Mouse (Mus musculus) cortical plate, adult 2 months (tissue): ENCODE measurements around the gene Gata2. TPM values are rescaled to one million over a fixed set of nuclear protein-coding genes. Genes with fewer than 3 reads are reported as not detected.

Source experiments
- H3K27ac ChIP-seq: fragments of 200-500 bp; 2 replicates; pipeline ENCODE4 v1.5.1; 2012; ENCODE audit warnings: low read length, control low read depth, inconsistent platforms; ENCODE audit not compliant: insufficient read depth
- H3K4me1 ChIP-seq: fragments of 200-500 bp; 2 replicates; pipeline ENCODE4 v1.6.1; 2011; ENCODE audit warnings: low read length; ENCODE audit not compliant: control insufficient read depth, insufficient read depth
- H3K4me3 ChIP-seq: fragments of 200-500 bp; 2 replicates; pipeline ENCODE4 v1.5.1; 2011; ENCODE audit warnings: mild to moderate bottlenecking, low read length, control low read depth; ENCODE audit not compliant: insufficient read depth
- CTCF ChIP-seq: fragments of 200-500 bp; IDR thresholded peaks from 2 replicates; pipeline ENCODE4 v1.5.1; 2011; ENCODE audit warnings: mild to moderate bottlenecking, control low read depth, low read length; ENCODE audit not compliant: insufficient read depth; ENCODE audit errors: extremely low read depth
- POLR2A ChIP-seq: fragments of 200-500 bp; IDR thresholded peaks from 2 replicates; pipeline ENCODE4 v1.6.1; 2011; ENCODE audit warnings: mild to moderate bottlenecking, low read length, control low read depth; ENCODE audit not compliant: insufficient read depth; ENCODE audit errors: extremely low read depth
- polyA plus RNA-seq: library from polyadenylated mRNA; depleted of rRNA; stranded (reverse); fragments of >200 nt; gene quantifications from 2 replicates; pipeline ENCODE4 v1.2.3, GENCODE M21; 2012

The Gata2 gene
- polyA plus RNA-seq, 1 experiment: 5.8 TPM

- Histone ChIP-seq H3K4me3 (no peak overlapping the region), H3K4me1 (no peaks in the 10 kb centered on the region), H3K27ac (no peak overlapping the region)
- TF ChIP-seq POLR2A: no peak
- TF ChIP-seq CTCF: no peak
These were observed 19.5 kb upstream of the Gata2 start for GRCm38 (mm10) chr6:88174191-88174590.

GRCm38 (mm10) chr6:88174676-88175075 lies 19.0 kb upstream of the Gata2 start:
- H3K4me1 ChIP-seq: no peaks in the 10 kb centered on the region
- TF ChIP-seq POLR2A (no peak), CTCF (no peak)
- H3K27ac ChIP-seq: no peak overlapping the region

GRCm38 (mm10) chr6:88184671-88185070 lies 9.0 kb upstream of the Gata2 start:
- TF ChIP-seq POLR2A (no peak), CTCF (no peak)
- Histone ChIP-seq H3K27ac (no peak overlapping the region), H3K4me3 (no peak overlapping the region), H3K4me1 (no peaks in the 10 kb centered on the region)

More at GRCm38 (mm10) chr6:88174676-88175075, 19.0 kb upstream of the Gata2 start:
- no peak overlapping the region for H3K4me3 ChIP-seq

GRCm38 (mm10) chr6:88188148-88188547 lies 5.5 kb upstream of the Gata2 start:
- Histone ChIP-seq H3K27ac (no peak overlapping the region), H3K4me1 (no peaks in the 10 kb centered on the region), H3K4me3 (no peak overlapping the region)
- TF ChIP-seq CTCF (no peak), POLR2A (no peak)

GRCm38 (mm10) chr6:88189312-88190042 lies 4.2 kb upstream of the Gata2 start:
- no peak overlapping the region for H3K27ac ChIP-seq
- H3K4me1 ChIP-seq: no peaks in the 10 kb centered on the region
- peak overlapping the region; percentile 41 for H3K4me3 ChIP-seq
- TF ChIP-seq CTCF (peak; percentile 46), POLR2A (no peak)

GRCm38 (mm10) chr6:88190043-88190309 lies 3.7 kb upstream of the Gata2 start:
- no peak overlapping the region for H3K27ac ChIP-seq
- no peaks in the 10 kb centered on the region for H3K4me1 ChIP-seq
- TF ChIP-seq POLR2A (no peak), CTCF (no peak)
- H3K4me3 ChIP-seq: peak overlapping the region; percentile 41; the same call in 1 of the 2 replicates

GRCm38 (mm10) chr6:88190310-88191023 lies 3.2 kb upstream of the Gata2 start:
- no peak for TF ChIP-seq CTCF
- TF ChIP-seq POLR2A: no peak
- H3K4me3 ChIP-seq: no peak overlapping the region

GRCm38 (mm10) chr6:88191024-88191365 lies 2.7 kb upstream of the Gata2 start:
- TF ChIP-seq CTCF: no peak
- TF ChIP-seq POLR2A: no peak
- no peak overlapping the region for H3K27ac ChIP-seq
- no peak overlapping the region for H3K4me3 ChIP-seq
- no peaks in the 10 kb centered on the region for H3K4me1 ChIP-seq

More at GRCm38 (mm10) chr6:88190310-88191023, 3.2 kb upstream of the Gata2 start:
- Histone ChIP-seq H3K27ac (no peak overlapping the region), H3K4me1 (no peaks in the 10 kb centered on the region)

GRCm38 (mm10) chr6:88191411-88192070 lies 2.1 kb upstream of the Gata2 start:
- H3K27ac ChIP-seq: no peak overlapping the region
- no peaks in the 10 kb centered on the region for H3K4me1 ChIP-seq
- TF ChIP-seq POLR2A (no peak), CTCF (no peak)
- H3K4me3 ChIP-seq: no peak overlapping the region
